Comparison of ENCODE assay signal across 21 mouse cellular contexts in the genomic region with DNA sequence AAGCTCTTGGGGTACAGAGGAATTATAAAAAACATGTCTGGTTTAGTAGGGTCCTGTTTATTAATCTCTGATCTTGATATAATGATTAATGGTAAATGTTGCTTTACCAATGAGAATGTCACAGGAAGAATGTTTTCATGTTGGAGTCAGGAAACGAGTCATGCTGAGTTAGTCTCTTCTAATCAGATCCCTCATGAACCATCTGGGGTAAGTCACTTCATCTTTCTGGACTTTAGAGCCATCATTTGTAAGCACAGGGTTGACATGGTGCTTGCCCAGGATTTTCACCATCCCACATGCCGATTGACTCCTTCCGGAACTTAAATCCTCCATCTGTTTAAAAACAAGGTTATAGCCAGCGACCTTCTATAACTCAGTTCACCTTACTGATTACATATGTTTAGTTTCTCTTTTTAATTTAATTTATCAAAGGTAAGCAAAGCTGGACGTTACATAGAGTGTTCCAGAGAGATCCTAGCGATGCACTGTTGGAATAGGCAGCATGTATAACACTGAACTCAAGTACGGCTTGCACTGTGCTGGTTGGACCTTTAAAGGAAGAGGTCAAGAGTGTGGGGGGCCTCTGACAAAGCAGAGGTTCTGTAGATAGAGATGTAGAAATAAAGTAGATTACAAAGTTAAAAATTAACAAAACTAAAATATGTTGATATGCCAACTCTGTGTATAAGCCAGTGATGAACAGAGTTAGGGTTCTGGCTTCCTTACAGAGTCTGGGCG.
"Had no signal": no experiment of that assay in that cellular context is flagged by ENCODE, and none has a peak within 500 bp of the region (broad histone marks: within the 10 kb centered on the region; RNA-seq: fewer than 3 reads in every experiment).

No protein-coding gene starts in this region.

- ATAC-seq: liver, postnatal 0 days; lung, postnatal 0 days; midbrain, embryonic 13.5 days; midbrain, embryonic 16.5 days had no signal

- H3K27me3 ChIP-seq: limb, embryonic 13.5 days; megakaryocyte, embryonic 14.5 days; midbrain, embryonic 13.5 days; neural tube, embryonic 13.5 days; stomach, embryonic 15.5 days had no signal

- H3K4me2 ChIP-seq: limb, embryonic 13.5 days; lung, embryonic 14.5 days; midbrain, embryonic 13.5 days; neural tube, embryonic 13.5 days; stomach, embryonic 15.5 days had no signal

- H3K9ac ChIP-seq: limb, embryonic 13.5 days; liver, embryonic 14.5 days; liver, postnatal 0 days; lung, embryonic 14.5 days; midbrain, embryonic 13.5 days; neural tube, embryonic 13.5 days; stomach, embryonic 15.5 days had no signal

- H3K9me3 ChIP-seq: limb, embryonic 10.5 days; limb, embryonic 13.5 days; megakaryocyte, embryonic 14.5 days; midbrain, embryonic 10.5 days; midbrain, embryonic 13.5 days; neural tube, embryonic 13.5 days; stomach, embryonic 15.5 days had no signal

- DNase-seq: kidney, adult 18-20 months; kidney, adult 9 months; kidney, postnatal 14 days; liver; liver, postnatal 0 days; lung, embryonic 14.5 days; retina, postnatal 1 day; right cerebral cortex, postnatal 25 days; spleen, adult 18-20 months; thymus, postnatal 25 days had no signal

- H3K36me3 ChIP-seq: limb, embryonic 10.5 days; limb, embryonic 13.5 days; midbrain, embryonic 10.5 days; midbrain, embryonic 13.5 days; neural tube, embryonic 13.5 days; stomach, embryonic 15.5 days had no signal

- H3K27ac ChIP-seq: limb, embryonic 10.5 days; limb, embryonic 13.5 days; liver, embryonic 14.5 days; midbrain, embryonic 10.5 days; midbrain, embryonic 13.5 days; neural tube, embryonic 13.5 days; stomach, embryonic 15.5 days had no signal

- H3K4me3 ChIP-seq: limb, embryonic 10.5 days; limb, embryonic 13.5 days; megakaryocyte, embryonic 14.5 days; midbrain, embryonic 10.5 days; midbrain, embryonic 13.5 days; myocyte; neural tube, embryonic 13.5 days; stomach, embryonic 15.5 days had no signal
